9 mouse cellular contexts compared by ENCODE assay signal in the genomic region with DNA sequence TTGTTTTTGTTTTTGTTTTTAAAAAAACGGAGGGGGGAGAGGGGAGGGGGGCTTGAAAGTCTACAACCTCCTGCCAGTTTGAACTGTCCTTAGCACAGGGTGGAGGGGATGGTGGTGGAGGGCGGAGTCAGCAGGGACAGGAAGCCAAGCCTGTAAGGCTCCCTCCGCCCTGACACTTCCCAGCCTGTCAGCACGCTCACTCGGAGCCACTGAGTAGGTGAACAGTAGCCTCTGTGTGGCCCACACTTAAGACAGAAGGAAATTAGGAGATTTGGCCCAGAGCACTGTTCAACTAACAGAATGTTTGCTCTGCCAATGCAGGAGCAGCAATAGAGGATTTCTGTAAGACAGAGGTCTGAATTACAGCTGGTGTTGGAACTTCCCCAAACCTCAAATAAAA. TPM values are rescaled to one million over a fixed set of nuclear protein-coding genes. Genes with fewer than 3 reads are reported as not detected.
DNase-seq lines count a peak whose midpoint lies in the region; ATAC-seq lines count a peak whose summit lies in the region.
"Had no signal": no experiment of that assay in that cellular context is flagged by ENCODE, and none has a peak within 500 bp of the region (broad histone marks: within the 10 kb centered on the region; RNA-seq: fewer than 3 reads in every experiment).

No protein-coding gene starts in this region.

- DNase-seq in heart, adult 11 months, result peak; percentile 98
- no peak for DNase-seq in heart, adult 8-10 months (ENCODE audit: low spot score)
- peak; percentile 53 to 65 for DNase-seq in kidney, postnatal 4 days
- DNase-seq in left cerebral cortex, adult 11 months (ENCODE audit: low spot score), result no peak
- no peak for DNase-seq in left cerebral cortex, postnatal 36 days (ENCODE audit: low spot score in 2 of 2)
- DNase-seq in testis, postnatal 14 days (ENCODE audit: low spot score), result no peak

- intact Hi-C loops in left cerebral cortex, postnatal 36 days (cut with DNase I), result loop anchor here (10.0 kb wide), 2 partner anchors 46 to 186 kb away; partner anchors contain the start of gene Coro1c

- peak; percentile 44 for ATAC-seq in granulocyte monocyte progenitor cell, adult 5-6 weeks (replicated peaks; ENCODE audit: poor library complexity, severe bottlenecking)
- ATAC-seq in megakaryocyte-erythroid progenitor cell, adult 5-6 weeks (replicated peaks; ENCODE audit: low FRiP score, low TSS enrichment, poor library complexity, severe bottlenecking), result 0 out of 2 replicates have a peak, but pooled peaks have one; percentile 53
- ATAC-seq: Patski had no signal

RNA-seq across cellular contexts. Expression of gene Selplg, which starts 26.5 kb away (rescaled TPM):
- total RNA-seq in heart, adult 8-10 months (2022), result 10 to 100 TPM in 1 of 4 experiments, 1 to 10 TPM in 3; 1.8 to 10.3 (median 2.6) TPM
- 288 and 331 TPM in 2 replicates for total RNA-seq in granulocyte monocyte progenitor cell, adult 5-6 weeks (2014; fragmentation: Nextera tagmentation)
- total RNA-seq in granulocyte monocyte progenitor cell, adult 5-6 weeks (2017), result 99.4 and 109 TPM in 2 replicates
- total RNA-seq in megakaryocyte-erythroid progenitor cell, adult 5-6 weeks (2014; fragmentation: Nextera tagmentation), result 66.0 and 87.7 TPM in 2 replicates
- total RNA-seq in megakaryocyte-erythroid progenitor cell, adult 5-6 weeks (2017), result 27.4 and 30.2 TPM in 2 replicates
- 10 to 100 TPM; 29.3 to 32.2 TPM for total RNA-seq in left cerebral cortex, postnatal 36 days (2021)

RNA-seq across cellular contexts. Expression of gene Coro1c, which starts 49.6 kb away (rescaled TPM):
- total RNA-seq in heart, adult 8-10 months (2022), result 10 to 100 TPM; 21.9 to 30.3 (median 23.7) TPM
- 55.8 and 64.9 TPM in 2 replicates for total RNA-seq in granulocyte monocyte progenitor cell, adult 5-6 weeks (2014; fragmentation: Nextera tagmentation)
- 80.5 and 102 TPM in 2 replicates for total RNA-seq in granulocyte monocyte progenitor cell, adult 5-6 weeks (2017)
- total RNA-seq in megakaryocyte-erythroid progenitor cell, adult 5-6 weeks (2014; fragmentation: Nextera tagmentation), result 56.5 and 80.4 TPM in 2 replicates
- 75.7 and 78.0 TPM in 2 replicates for total RNA-seq in megakaryocyte-erythroid progenitor cell, adult 5-6 weeks (2017)
- 10 to 100 TPM; 73.7 to 87.8 TPM for total RNA-seq in left cerebral cortex, postnatal 36 days (2021)

RNA-seq across cellular contexts. Expression of gene Tmem119, which starts 58.7 kb away (rescaled TPM):
- total RNA-seq in heart, adult 8-10 months (2022), result 1 to 10 TPM; 2.0 to 4.6 (median 2.7) TPM
- total RNA-seq in granulocyte monocyte progenitor cell, adult 5-6 weeks (2014; fragmentation: Nextera tagmentation), result 11.1 and 13.4 TPM in 2 replicates
- total RNA-seq in granulocyte monocyte progenitor cell, adult 5-6 weeks (2017), result 4.2 and 7.8 TPM in 2 replicates
- 0.46 TPM in 1 of 2 replicates, not detected in the other for total RNA-seq in megakaryocyte-erythroid progenitor cell, adult 5-6 weeks (2014; fragmentation: Nextera tagmentation)
- not detected in 2 replicates for total RNA-seq in megakaryocyte-erythroid progenitor cell, adult 5-6 weeks (2017)
- 10 to 100 TPM; 22.1 to 25.2 TPM for total RNA-seq in left cerebral cortex, postnatal 36 days (2021)

Comparison
In these comparisons a context has a peak if more than half of its experiments do, and no peak if none do; other contexts are left out.
1. DNase-seq: peak in heart, adult 11 months (single experiment) and kidney, postnatal 4 days (2 of 2); none in heart, adult 8-10 months (single experiment), left cerebral cortex, adult 11 months (single experiment), left cerebral cortex, postnatal 36 days (0 of 2) and testis, postnatal 14 days (single experiment).